Mouse (Mus musculus) G1E (cell line): ENCODE results near the gene Ddx42. TPM values are rescaled to one million over a fixed set of nuclear protein-coding genes. Genes with fewer than 3 reads are reported as not detected.

Experiments used
- ATAC-seq: 2 replicates; pipeline ENCODE4 v1.8.0; 2016; ENCODE audit warnings: mild to moderate bottlenecking; ENCODE audit not compliant: insufficient number of reproducible peaks, poor library complexity, low FRiP score, severe bottlenecking; ENCODE audit errors: extremely low read depth
- DNase-seq: peaks from one replicate; pipeline ENCODE4 v3.0.0; 2012; ENCODE audit warnings: low spot score
- H3K27me3 ChIP-seq: 2 replicates; pipeline ENCODE4 v1.6.1; 2012; ENCODE audit warnings: mild to moderate bottlenecking, low read length, inconsistent platforms; ENCODE audit not compliant: insufficient read depth
- H3K36me3 ChIP-seq: replicated peaks from 2 replicates; pipeline ENCODE3; 2012; ENCODE audit warnings: mild to moderate bottlenecking, inconsistent platforms
- H3K4me1 ChIP-seq: 2 replicates; pipeline ENCODE4 v1.6.1; 2012; ENCODE audit warnings: low read depth, low read length, inconsistent platforms, mixed read lengths; ENCODE audit not compliant: insufficient read depth
- H3K4me3 ChIP-seq: 2 replicates; pipeline ENCODE4 v1.5.1; 2012; ENCODE audit warnings: low read depth, mild to moderate bottlenecking, inconsistent platforms, low read length, moderate library complexity, mixed read lengths
- H3K9me3 ChIP-seq: replicated peaks from 2 replicates; pipeline ENCODE4 v1.6.1; 2012; ENCODE audit warnings: inconsistent platforms
- CTCF ChIP-seq: IDR thresholded peaks from 2 replicates; pipeline ENCODE4 v1.5.1; 2012; ENCODE audit warnings: low read depth, low read length, inconsistent platforms, mixed read lengths
- GATA1 ChIP-seq: IDR thresholded peaks from 2 replicates; pipeline ENCODE4 v1.6.1; 2012; ENCODE audit warnings: borderline replicate concordance, low read length, inconsistent platforms, mixed read lengths
- GATA2 ChIP-seq: IDR thresholded peaks from 2 replicates; pipeline ENCODE4 v1.6.1; 2012; ENCODE audit warnings: low read depth, low read length, inconsistent platforms, borderline replicate concordance
- POLR2AphosphoS5 ChIP-seq: IDR thresholded peaks from 2 replicates; pipeline ENCODE4 v1.6.1; 2012; ENCODE audit warnings: low read depth, low read length, inconsistent platforms; ENCODE audit not compliant: insufficient replicate concordance
- TAL1 ChIP-seq: conservative IDR thresholded peaks from 2 replicates; pipeline ENCODE4 v1.6.1; 2012; ENCODE audit warnings: low read depth, low read length, inconsistent platforms, mixed read lengths
- polyA plus RNA-seq: library from polyadenylated mRNA; stranded (reverse); fragments of >175 nt; gene quantifications from 2 replicates; pipeline ENCODE4 v1.2.3, GENCODE M21; 2012
- total RNA-seq, 2 experiments: library from RNA; stranded (forward) in 1 of 2; stranded (reverse) in 1 of 2; fragments of 200-1000 nt in 1 of 2; fragments of >200 nt in 1 of 2; fragmentation: Nextera tagmentation in 1 of 2; gene quantifications; 2 replicates each; pipeline ENCODE4 v1.2.3; 2014 to 2017

Ddx42 gene
- total and polyA plus RNA-seq, 3 experiments: 50.3 to 112 (median 63.7) TPM

GRCm38 (mm10) chr11:106176372-106176771 lies 40.4 kb upstream of the Ddx42 start:
- peaks cover 46% of the 10 kb centered on the region for H3K4me1 ChIP-seq
- H3K27me3 ChIP-seq: no peaks in the 10 kb centered on the region
- no peak for ATAC-seq
- DNase-seq: no peak
- no peak overlapping the region for H3K4me3 ChIP-seq
- TF ChIP-seq CTCF: no peak
- H3K9me3 ChIP-seq: no peaks in the 10 kb centered on the region
- peaks cover 37% of the 10 kb centered on the region for H3K36me3 ChIP-seq

GRCm38 (mm10) chr11:106178036-106178782 lies 38.5 kb upstream of the Ddx42 start:
- Histone ChIP-seq H3K4me3 (no peak overlapping the region), H3K4me1 (peaks cover 37% of the 10 kb centered on the region), H3K36me3 (peaks cover 43% of the 10 kb centered on the region), H3K9me3 (no peaks in the 10 kb centered on the region), H3K27me3 (no peaks in the 10 kb centered on the region)
- DNase-seq (no peak), ATAC-seq (no peak)
- TF ChIP-seq GATA1 (no peak), TAL1 (no peak), CTCF (no peak), GATA2 (no peak), POLR2AphosphoS5 (no peak)

GRCm38 (mm10) chr11:106179711-106180448 lies 36.8 kb upstream of the Ddx42 start:
- Histone ChIP-seq H3K4me1 (peaks cover 31% of the 10 kb centered on the region), H3K27me3 (no peaks in the 10 kb centered on the region), H3K9me3 (no peaks in the 10 kb centered on the region), H3K4me3 (no peak overlapping the region), H3K36me3 (peaks cover 44% of the 10 kb centered on the region)
- TF ChIP-seq POLR2AphosphoS5: no peak
- TF ChIP-seq TAL1: no peak
- no peak for TF ChIP-seq CTCF
- no peak for TF ChIP-seq GATA2
- no peak for TF ChIP-seq GATA1
- no peak for DNase-seq
- ATAC-seq: no peak

- H3K4me3 ChIP-seq: no peak overlapping the region
- no peak for TF ChIP-seq GATA1
- TF ChIP-seq GATA2: no peak
- no peak for TF ChIP-seq POLR2AphosphoS5
- TF ChIP-seq CTCF: no peak
- TF ChIP-seq TAL1: no peak
- peaks cover 31% of the 10 kb centered on the region for H3K4me1 ChIP-seq
- H3K27me3 ChIP-seq: no peaks in the 10 kb centered on the region
- ATAC-seq (no peak), DNase-seq (no peak)
- H3K36me3 ChIP-seq: peaks cover 49% of the 10 kb centered on the region
- no peaks in the 10 kb centered on the region for H3K9me3 ChIP-seq
Observed at GRCm38 (mm10) chr11:106180449-106180801, 36.3 kb upstream of the Ddx42 start.

GRCm38 (mm10) chr11:106187326-106187725 lies 29.4 kb upstream of the Ddx42 start:
- DNase-seq (no peak), ATAC-seq (no peak)
- no peaks in the 10 kb centered on the region for H3K9me3 ChIP-seq
- H3K4me3 ChIP-seq: no peak overlapping the region
- peaks cover 10% of the 10 kb centered on the region for H3K4me1 ChIP-seq
- H3K36me3 ChIP-seq: peaks cover 39% of the 10 kb centered on the region
- TF ChIP-seq TAL1 (no peak), GATA2 (no peak), CTCF (no peak), GATA1 (no peak), POLR2AphosphoS5 (no peak)
- H3K27me3 ChIP-seq: no peaks in the 10 kb centered on the region

GRCm38 (mm10) chr11:106191716-106192115 lies 25.0 kb upstream of the Ddx42 start:
- TF ChIP-seq GATA1 (no peak), CTCF (no peak), TAL1 (no peak), GATA2 (no peak), POLR2AphosphoS5 (no peak)
- Histone ChIP-seq H3K4me3 (no peak overlapping the region; the same call in 1 of the 2 replicates), H3K27me3 (no peaks in the 10 kb centered on the region), H3K9me3 (no peaks in the 10 kb centered on the region), H3K36me3 (peaks cover 28% of the 10 kb centered on the region), H3K4me1 (peaks cover 24% of the 10 kb centered on the region)
- DNase-seq: no peak
- no peak for ATAC-seq
